Mouse (Mus musculus): Measurements from ENCODE around the gene Gm45233. TPM values are rescaled to one million over a fixed set of nuclear protein-coding genes. Genes with fewer than 3 reads are reported as not detected.

The Gm45233 gene
- polyA plus RNA-seq, 1 experiment from 2014 or later: 0.41 TPM

Small RNA genes lying within 50 kb of the gene (microRNA-seq; reads per million reads assigned to microRNA genes)
- 0.65 reads per million for gene Mir7051

Other genes with a start within 250 kb of the Gm45233 start
- gene Zfp715, start 130.8 kb upstream of the Gm45233 start, polyA plus RNA-seq (2015; fragmentation: Nextera tagmentation; extraction: Ambion mirVana): 18.8 and 21.0 TPM in 2 replicates
- 0.30 and 0.38 TPM in 2 replicates for gene Siglecf, start 92.8 kb upstream of the Gm45233 start, polyA plus RNA-seq (2015; fragmentation: Nextera tagmentation; extraction: Ambion mirVana)
- 0.14 TPM in 1 of 2 replicates, not detected in the other for gene Siglecg, start 35.9 kb upstream of the Gm45233 start, polyA plus RNA-seq (2015; fragmentation: Nextera tagmentation; extraction: Ambion mirVana)
- not detected in 2 replicates for gene Lim2, start 16.5 kb upstream of the Gm45233 start, polyA plus RNA-seq (2015; fragmentation: Nextera tagmentation; extraction: Ambion mirVana)
- gene Nkg7, start 7.1 kb upstream of the Gm45233 start, polyA plus RNA-seq (2015; fragmentation: Nextera tagmentation; extraction: Ambion mirVana): not detected in 2 replicates
- not detected in 2 replicates for gene Cldnd2, start 3.3 kb upstream of the Gm45233 start, polyA plus RNA-seq (2015; fragmentation: Nextera tagmentation; extraction: Ambion mirVana)
- 129 and 138 TPM in 2 replicates for gene Etfb, start within 50 bp of the Gm45233 start, polyA plus RNA-seq (2015; fragmentation: Nextera tagmentation; extraction: Ambion mirVana)
- 21.0 and 21.4 TPM in 2 replicates for gene Vsig10l, start 19.0 kb downstream of the Gm45233 start, polyA plus RNA-seq (2015; fragmentation: Nextera tagmentation; extraction: Ambion mirVana)
- 9.6 and 10.7 TPM in 2 replicates for gene Iglon5, start 45.9 kb downstream of the Gm45233 start, polyA plus RNA-seq (2015; fragmentation: Nextera tagmentation; extraction: Ambion mirVana)
- 0.12 TPM in 1 of 2 replicates, not detected in the other for gene 4931406B18Rik, start 61.8 kb downstream of the Gm45233 start, polyA plus RNA-seq (2015; fragmentation: Nextera tagmentation; extraction: Ambion mirVana)
- 1.6 and 1.7 TPM in 2 replicates for gene Cd33, start 100.3 kb downstream of the Gm45233 start, polyA plus RNA-seq (2015; fragmentation: Nextera tagmentation; extraction: Ambion mirVana)
- gene Zfp658, start 118.1 kb downstream of the Gm45233 start, polyA plus RNA-seq (2015; fragmentation: Nextera tagmentation; extraction: Ambion mirVana): 7.3 and 8.5 TPM in 2 replicates
- 14.2 and 14.8 TPM in 2 replicates for gene Zfp719, start 135.5 kb downstream of the Gm45233 start, polyA plus RNA-seq (2015; fragmentation: Nextera tagmentation; extraction: Ambion mirVana)
- 0.47 and 0.54 TPM in 2 replicates for gene Zfp819, start 163.0 kb downstream of the Gm45233 start, polyA plus RNA-seq (2015; fragmentation: Nextera tagmentation; extraction: Ambion mirVana)
- 0.08 TPM in 2 replicates for gene Ceacam18, start 190.6 kb downstream of the Gm45233 start, polyA plus RNA-seq (2015; fragmentation: Nextera tagmentation; extraction: Ambion mirVana)
- 0.33 and 0.36 TPM in 2 replicates for gene Siglece, start 216.0 kb downstream of the Gm45233 start, polyA plus RNA-seq (2015; fragmentation: Nextera tagmentation; extraction: Ambion mirVana)
- gene Ctu1, start 227.9 kb downstream of the Gm45233 start, polyA plus RNA-seq (2015; fragmentation: Nextera tagmentation; extraction: Ambion mirVana): 21.4 and 21.5 TPM in 2 replicates
- gene Klk14, start 246.3 kb downstream of the Gm45233 start, polyA plus RNA-seq (2015; fragmentation: Nextera tagmentation; extraction: Ambion mirVana): not detected in 2 replicates

Data from hindbrain, embryonic 15.5 days (tissue).